Mouse (Mus musculus): ENCODE results near the gene Mad2l1bp.

The Mad2l1bp gene

DNA sequence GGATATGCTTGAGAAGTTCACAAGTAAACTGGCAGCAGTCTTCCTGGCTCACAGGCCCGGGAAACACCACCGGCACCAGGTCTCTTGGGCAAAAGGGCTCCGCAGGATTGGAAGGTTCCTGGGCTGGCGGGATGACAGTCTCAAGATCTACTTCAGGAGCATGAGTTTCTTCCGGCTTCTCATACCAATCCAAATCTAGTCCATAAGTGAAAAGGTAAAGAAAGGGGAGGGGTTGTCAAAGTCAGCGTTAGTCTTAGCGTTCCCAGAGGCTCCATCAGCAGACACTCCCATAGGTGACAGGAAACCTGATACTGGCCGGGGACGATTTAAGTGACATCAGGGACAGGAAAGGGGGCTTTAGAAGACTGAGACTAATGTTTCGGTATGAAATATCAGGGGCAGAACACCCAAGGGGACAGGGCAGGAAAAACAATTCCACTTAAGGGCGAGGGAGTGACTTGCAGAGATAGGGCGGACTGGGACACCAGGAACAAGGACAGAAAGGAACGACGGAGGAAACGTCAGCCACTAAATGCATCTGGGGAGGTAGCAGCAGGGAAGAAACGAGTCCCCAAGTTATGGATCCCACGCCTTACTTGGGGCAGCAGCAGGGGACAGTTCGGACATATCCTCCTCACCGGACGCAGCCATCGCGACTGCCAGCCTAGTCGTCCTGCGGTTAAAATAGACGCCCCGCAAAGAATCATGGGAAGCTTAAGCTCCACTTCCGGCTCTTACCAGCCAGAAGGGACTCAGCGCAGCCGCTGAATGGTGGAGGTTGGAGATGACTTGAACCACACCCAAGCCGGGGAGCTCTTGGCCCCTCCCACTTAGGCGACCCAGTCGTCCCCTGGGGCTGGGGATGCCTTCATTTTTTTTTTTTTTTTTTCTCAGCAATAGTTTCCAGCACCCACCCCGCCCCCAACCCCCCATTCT is at the start of gene Mad2l1bp:
Gene Mad2l1bp, minus strand, starts transcription at position 707 of the 936 bp plus-strand sequence.
- DNase-seq: peak; percentile 80

DNA sequence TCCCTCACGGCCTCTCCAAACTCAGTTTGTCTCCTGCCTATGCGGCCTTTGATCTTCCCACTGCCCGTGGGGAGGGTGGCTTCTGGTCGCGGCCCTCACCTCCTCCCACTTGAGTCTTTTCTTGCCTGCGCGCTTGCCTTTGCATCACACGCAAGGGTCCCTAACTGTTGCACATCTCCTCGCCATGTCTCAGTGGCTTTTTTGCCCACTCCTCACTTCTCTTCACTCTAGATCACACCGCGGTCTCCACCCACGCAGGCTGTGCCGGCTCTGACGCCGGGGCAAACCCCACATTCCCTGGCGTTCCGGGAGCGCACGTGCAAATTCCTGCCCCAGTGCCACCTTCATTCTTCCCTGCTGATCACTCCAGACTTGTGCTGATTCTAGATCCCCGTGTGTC is 49.7 kb upstream of the Mad2l1bp start:
- peak; percentile 28 for DNase-seq

DNA sequence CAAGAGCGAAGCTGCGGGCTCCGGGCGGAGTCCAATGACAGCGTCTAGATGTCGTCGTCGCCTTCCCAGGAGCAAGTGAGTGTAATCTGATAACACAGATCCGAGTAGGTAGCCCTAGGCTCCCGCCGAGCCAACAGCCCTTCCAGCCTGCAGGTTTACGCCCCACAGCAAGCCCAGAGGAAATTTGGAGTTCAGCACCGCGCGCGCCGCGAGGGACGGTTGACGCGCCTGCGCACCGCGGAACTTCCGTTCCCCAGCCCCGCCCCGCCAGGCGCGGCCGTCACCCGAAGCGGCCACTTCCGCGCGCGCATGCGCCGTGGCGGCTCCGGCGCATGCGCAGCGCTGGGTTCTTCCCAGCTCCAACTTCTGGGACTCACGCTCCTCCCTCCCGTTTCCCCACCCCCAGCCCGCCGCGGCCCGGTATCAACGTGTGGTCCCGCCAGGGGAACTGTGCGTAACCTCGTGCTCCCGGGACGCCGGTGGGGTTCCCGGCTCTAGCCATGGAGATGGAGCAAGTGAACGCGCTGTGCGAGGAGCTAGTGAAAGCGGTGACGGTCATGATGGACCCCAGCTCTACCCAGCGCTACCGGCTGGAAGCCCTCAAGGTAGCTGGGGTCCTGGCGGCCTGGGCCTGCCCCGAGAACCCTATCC is 49.2 kb upstream of the Mad2l1bp start, which contains the start of the genes Polh and Xpo5:
Gene Polh, minus strand, starts transcription at position 225 of the 651 bp plus-strand sequence.
Gene Xpo5, plus strand, starts transcription at position 362 of the 651 bp plus-strand sequence.
- peak; percentile 91 for DNase-seq

DNA sequence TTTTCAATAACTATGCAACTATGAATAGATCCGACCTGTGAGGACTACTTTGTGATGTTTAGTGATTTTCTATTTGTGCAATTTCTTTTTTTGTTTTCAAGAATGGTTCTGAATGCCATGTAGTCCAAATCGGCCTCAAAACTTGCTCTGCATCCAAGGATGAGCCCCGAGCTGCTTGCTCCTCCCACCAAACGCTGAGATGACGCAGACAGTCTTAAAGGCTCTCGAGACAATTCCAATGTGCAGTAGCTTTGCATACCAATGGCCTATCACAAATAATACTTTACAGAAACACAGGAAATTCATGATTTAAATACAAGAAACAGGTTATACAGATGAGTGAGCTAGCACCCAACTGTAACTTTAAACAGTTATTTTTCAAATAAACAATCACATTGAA is 47.8 kb upstream of the Mad2l1bp start:
- no peak for DNase-seq

DNA sequence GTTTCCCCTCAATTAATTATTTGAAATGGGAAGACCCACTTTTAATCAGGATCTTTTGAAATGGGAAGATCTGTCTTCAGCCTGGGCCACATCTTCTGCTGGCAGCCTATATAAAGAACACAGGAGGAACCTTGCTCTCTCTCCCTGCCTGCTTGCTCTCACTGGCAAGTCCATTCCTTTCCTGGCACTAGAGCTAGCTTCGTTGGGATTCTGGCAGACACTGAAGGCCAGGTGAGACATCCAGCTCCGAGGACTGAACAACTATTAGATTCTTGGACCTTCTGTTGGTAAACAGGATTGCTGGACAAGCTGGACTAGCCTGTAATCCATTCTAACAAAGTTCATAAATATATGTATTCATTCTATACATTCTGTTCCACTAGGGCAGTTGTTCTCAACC is 35.5 kb upstream of the Mad2l1bp start:
- no peak for DNase-seq

DNA sequence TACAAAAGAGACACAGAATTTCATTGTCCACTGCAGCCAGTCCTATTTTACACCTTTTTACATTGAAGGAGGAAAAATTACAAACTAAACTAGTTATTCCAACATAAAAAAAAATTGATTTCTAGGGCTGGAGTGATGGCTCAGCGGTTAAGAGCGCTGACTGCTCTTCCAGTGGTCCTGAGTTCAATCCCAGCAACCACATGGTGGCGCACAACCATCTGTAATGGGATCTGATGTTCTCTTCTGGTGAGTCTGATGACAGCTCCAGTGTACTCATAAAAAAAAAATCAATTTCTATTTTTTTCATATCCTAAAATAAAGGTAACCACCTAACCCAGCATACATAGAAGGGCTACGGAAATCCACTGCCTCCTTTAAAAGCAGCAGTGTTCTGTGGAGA is 28.9 kb upstream of the Mad2l1bp start:
- DNase-seq: no peak

DNA sequence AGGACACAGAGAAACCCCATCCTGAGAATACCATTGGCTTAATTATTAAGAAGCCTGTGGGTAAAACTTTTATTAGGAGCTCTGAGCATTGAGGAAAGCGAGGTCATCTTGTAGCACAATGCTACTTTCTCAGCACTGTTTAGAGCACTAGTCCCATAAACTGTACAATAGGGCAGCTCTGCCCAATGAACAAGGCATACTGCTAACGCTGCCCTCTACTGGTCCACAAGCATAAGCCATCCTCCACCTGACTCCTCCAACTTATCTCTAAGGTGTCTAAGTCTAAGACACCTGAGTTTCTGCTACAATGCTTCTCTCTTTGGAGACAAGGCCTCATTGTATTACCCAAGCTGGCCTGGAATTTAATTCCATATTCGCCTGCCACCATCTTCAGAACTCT is 17.2 kb upstream of the Mad2l1bp start:
- DNase-seq: no peak

DNA sequence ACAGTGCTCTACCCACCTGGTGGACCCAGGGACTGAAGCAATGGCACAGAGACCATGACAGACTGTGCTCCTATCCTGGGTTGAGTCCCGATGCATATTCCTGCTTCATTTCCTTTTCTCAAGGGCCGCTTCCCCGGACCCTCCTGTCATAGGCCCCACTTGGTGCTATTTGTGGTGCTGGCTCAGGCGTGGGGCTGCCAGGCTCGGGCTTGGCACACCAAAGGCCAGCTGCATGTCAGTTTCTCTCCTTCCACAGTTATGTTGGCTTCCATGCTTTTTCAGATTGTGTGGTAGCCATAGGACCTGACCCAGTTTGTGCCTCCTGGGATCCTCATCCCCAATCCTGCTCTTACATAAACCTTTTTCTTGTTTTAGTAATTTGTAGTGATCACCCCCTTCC is 15.4 kb upstream of the Mad2l1bp start:
- DNase-seq: no peak

DNA sequence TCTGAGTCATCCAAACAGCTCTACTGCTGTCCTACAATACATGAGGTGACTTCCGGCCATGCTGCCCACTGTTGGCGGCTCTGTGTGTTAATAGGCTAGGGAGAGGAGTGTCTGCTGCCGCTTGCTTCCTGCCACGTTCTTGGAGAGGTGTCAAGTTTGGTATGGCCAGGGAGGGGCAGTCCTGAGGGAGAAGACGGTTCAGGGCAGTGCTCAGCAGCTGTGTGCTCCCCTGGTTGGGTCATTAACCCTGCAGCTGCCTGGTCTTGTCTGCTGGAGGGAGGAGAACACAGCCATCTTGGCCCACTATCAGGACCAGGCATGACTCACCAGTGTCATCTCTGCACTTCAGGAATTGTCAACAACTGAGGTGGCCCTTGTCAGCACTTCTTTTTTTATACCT is 15.0 kb upstream of the Mad2l1bp start:
- no peak for DNase-seq

DNA sequence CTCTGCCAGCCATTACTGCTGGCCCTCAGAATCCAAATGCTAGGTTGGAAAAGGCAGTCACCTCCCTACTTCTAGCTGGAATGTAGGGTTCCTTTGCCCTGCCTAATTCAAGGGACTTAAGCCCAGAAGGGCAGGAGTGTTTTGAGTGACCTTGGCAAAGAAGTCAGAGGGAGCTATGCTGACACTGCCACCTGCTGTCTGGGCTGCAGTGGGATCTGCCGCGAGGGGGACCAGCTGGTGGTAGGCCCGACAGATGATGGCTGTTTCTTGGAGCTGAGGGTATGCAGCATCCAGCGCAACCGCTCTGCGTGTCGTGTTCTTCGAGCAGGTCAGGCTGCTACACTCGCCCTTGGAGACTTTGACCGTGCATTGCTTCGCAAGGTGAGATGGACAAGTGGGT is 13.7 kb upstream of the Mad2l1bp start:
- no peak for DNase-seq

DNA sequence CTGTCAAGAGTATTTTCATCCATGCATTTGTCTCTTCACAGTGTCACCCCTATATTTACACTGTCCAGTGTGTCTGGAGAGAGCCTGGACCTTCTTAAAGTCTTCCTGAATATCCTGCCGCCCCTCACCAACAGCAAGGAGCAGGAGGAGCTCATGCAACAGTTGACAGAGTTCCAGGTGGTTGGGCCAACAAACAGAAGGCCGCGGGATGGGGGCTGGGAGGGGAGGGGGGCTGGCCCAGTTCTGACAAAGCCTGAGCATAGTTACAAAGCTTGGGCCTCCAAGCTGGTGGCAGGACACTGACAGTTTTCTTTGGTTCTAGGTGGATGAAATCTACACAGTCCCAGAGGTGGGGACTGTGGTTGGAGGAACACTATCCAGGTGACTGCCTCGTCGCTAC is 12.9 kb upstream of the Mad2l1bp start:
- DNase-seq: no peak

DNA sequence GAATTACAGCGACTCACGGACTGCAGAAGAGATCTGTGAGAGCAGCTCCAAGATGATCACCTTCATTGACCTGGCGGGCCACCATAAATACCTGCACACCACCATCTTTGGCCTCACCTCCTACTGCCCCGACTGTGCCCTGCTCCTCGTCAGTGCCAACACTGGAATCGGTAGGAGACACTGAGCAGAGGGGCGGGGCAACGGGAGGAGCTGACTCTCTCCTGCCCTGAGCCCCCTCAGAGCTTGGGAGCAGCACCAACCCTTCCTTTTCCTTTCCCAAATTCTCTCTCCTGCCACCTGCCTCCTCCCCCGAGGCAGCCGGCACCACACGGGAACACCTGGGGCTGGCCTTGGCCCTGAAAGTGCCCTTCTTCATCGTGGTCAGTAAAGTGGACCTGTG is 12.1 kb upstream of the Mad2l1bp start:
- DNase-seq: no peak

DNA sequence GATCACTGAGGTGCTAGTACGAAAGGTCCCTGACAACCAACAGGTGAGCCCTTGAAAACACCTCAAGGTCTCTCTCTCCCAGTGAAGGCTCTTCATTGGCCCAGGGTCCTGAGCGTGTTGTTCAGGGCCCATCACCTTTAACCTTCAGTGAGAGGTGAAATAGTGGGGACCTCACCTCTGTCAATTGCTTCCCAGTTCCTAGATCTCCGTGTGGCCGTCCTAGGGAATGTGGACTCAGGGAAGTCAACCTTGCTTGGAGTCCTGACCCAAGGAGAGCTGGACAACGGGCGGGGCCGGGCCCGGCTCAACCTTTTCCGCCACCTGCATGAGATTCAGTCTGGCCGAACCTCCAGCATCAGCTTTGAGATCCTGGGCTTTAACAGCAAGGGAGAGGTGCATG is 11.4 kb upstream of the Mad2l1bp start:
- no peak for DNase-seq

DNA sequence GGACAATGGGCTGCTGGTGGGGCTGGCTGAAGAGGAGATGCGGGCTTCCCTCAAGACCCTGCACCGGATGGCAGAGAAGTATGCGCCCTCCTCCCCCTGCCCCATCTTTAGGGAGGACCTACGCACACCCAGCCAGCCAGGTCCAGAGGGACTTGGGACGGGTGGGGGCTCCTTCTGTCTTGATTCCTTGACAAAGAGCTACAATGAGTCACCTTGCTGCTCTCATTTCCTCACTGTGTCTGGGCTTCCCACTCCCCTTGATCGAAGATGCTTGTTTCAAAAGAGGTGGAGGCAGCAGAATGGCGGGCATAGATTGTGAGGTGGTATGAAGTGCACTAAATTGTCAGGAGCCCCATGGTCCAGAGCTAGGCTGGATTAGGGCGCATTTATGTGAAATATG is 10.9 kb upstream of the Mad2l1bp start:
- DNase-seq: no peak

DNA sequence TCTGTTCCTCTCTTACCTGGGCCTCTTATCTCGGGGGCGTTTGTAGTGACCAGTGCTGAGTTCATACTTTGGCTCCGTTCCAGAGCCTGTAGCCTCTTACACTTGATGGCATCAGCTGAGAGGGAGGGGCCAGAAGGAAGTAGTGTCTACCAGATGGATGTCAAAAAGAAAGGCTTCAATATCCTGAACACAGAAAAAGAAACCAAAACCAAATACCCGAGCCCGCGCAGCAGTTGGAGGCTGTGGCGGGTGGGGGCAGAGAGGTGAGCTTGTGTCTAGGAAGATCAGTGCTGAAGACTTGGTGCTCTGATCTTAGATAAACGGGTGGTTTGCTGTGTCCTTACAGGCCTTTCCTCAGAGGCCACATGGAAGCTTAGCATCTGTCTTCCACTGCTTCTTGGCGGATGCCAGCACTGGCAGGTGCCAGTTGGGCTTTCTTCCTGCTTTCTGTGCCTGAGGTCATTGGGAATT is 9.6 kb upstream of the Mad2l1bp start:
- DNase-seq: no peak

DNA sequence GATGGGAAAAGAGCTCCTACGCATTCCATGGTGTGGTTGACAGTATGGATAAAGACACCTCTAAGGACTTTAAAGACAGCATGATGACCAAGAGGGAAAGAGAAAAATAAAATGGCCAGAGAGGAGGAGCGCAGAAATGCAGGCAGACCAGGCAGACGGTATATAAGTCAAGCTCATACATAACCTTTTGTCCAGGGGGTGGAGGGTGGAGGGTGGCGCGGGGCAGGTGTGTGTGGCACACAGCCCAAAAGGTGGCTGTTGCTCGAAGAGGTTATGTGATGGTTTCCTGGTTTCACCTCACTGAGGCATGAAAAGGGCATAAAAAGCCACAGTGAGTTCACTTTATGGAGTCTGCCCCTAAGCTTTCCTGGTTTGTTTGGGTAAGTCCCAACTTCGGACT is 9.2 kb upstream of the Mad2l1bp start:
- DNase-seq: no peak

DNA sequence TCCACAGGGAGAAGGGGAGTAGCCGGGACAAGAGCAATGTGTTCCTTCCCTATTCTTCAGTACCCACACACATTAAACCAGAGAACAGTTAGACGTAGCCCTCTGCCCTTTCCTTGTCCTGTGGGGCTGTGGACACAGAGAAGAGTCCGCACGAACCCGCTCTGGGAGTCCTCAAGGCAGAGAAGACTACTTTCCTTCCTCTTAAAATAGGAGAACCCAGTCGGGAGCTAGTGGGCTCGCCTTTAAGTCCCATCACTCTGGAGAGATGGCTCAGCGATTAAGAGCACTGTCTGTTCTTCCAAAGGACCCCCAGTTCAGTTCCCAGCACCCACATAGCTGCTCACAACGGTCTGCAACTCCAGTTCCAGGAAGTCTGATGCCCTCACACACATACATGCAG is 8.4 kb upstream of the Mad2l1bp start:
- no peak for DNase-seq

DNA sequence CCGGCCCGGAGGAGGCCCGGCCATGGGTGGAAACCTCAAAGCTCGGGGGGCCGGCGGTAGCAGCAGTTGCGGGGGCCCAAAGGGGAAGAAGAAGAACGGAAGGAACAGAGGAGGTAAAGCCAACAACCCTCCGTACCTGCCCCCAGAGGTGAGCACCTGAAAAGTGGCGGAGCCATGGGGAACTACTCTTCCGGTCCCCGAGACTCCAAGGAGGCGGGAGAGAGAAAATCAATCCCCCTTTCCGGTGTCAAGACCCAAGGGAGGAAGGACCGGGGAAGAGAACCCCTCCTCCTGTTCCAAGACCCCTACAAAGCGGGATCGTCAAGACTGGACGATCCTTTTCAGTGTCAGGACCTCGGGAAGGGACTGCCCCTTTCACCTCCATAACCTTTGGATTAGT is 7.8 kb upstream of the Mad2l1bp start:
- no peak for DNase-seq

DNA sequence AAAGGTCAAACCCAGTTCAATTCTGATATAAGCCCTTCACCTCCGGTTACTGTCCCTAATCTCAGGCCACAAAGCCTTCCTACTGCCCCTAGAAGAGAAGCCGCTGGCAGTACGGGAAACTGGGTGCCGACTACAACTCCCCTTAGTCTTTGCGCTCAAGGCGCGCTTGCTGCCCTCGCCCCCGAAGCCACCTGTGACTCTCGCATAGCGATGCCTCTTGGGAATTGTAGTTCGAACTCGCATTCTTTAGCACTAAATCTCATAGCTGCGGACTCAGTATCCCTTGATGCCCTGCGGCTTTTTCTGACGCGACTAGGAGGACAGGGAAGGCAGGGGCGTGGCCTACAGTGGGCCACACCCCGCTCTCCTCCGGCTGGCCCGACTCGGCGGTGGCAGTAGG is 7.3 kb upstream of the Mad2l1bp start, which contains the start of gene Gtpbp2:
Gene Gtpbp2, plus strand, starts transcription at position 347 of the 400 bp plus-strand sequence.
- DNase-seq: peak; percentile 90

DNA sequence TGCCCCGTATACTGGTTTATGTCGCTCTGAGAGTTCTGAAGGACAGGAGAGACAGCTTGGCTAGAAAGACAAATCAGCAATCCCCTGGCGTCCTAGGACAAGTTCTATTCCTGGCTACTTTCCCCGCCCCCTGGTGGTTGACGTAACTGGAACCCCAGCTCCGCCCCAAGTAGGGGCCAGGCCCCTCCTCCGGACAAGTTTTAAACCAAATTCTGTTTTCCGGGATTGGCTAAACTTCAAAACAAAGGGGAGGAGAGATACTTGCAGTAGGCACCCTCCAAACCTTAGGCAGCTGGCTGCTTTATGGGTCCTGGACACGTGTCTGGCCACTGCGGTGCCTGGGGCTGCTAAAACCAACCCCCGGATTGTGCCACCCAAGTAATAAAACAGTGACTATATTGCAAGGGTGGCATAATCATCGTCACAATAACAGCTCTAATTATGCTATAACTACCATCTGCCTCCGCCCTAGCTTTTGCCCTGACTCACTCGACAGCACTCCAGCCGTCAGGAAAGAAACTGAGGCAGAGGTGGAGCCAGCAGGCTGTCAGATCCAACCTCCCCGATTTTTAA is 6.8 kb upstream of the Mad2l1bp start:
- DNase-seq: peak; percentile 84

DNA sequence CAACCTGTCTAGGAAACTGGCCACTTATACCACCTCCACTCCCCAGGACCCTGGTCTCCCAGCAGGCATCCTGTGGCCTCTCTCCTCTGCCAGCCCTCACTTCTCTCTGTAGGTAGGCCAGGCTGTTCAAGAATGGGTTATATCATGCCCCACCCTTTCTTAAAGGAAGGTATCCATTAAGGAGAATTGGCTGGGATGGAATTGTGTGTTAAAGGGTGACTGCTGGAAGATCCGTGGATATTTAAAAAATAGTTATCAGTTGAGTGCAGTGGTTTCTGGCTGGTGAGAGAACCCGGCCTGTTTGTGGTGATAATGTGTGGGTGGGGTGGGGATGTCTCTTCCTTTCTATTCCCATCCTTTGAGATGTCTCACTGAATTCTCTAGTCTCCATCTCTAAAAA is 5.9 kb upstream of the Mad2l1bp start:
- no peak for DNase-seq

DNA sequence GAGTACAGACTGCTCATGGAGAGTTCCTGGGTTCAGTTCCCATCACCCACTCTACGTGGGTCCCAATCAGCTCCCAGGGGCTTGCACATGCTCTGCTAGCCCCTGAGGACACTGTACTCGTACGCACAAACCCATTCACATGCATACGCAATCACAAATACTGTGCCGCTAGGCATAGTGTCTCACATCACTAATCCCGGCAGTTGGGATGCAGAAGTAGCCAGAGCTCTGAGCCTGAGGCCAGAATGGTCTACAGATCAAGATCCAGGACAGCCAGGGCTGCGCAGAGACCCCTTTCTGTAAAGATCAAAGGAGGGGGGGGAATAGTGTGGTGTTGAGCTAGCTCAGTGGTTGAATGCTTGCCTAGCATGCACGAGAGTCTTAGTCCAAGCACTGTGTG is 3.8 kb upstream of the Mad2l1bp start:
- no peak for DNase-seq

DNA sequence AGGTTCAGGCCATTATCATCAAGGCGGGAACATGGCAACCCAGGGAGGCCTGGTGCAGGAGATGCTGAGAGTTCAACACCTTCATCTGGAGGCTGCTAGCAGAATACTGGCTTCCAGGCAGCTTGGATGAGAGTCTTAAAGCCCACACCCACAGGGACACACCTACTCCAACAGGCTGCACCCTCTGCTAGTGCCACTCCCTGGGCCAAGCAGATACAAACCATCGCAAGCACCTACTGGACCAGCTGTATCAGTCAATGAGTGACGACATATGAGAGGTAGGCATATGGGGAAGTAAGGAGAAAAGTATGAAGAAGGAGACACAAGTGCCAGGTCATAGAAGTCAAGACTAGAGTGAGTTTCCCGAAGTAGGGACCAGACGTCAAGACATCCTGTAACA is 3.3 kb upstream of the Mad2l1bp start:
- DNase-seq: no peak

DNA sequence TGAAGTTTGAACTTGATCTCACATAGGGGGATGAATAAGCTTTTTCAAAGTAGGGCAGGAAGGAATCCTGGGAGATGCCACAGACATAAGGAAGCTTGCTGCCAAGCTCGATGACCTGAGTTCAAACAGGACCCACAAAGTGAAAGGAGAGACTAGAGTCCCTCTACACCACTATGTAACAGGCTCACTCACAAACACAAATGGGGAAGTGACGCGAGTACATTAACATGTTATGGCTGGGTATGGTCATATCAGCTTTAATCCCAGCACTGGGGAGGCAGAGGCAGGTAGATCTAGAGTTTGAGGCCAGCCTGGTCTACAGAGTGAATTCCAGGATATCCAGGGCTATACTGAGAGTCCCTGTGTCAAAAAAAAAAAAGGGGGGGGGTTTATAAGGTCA is 983 bp upstream of the Mad2l1bp start:
- DNase-seq: no peak

Data from right cerebral cortex, postnatal 14 days (tissue).